Comparison of ENCODE assay signal across 9 mouse cellular contexts in genomic region chr1:67640353-67640752, GRCm38 (mm10).
A peak's percentile ranks its signal among the peaks of the same experiment; 100 is the strongest.
DNase-seq lines count a peak whose midpoint lies in the region; ATAC-seq and TF ChIP-seq lines count a peak whose summit lies in the region.
"Had no signal": no experiment of that assay in that cellular context is flagged by ENCODE, and none has a peak within 500 bp of the region (broad histone marks: within the 10 kb centered on the region; RNA-seq: fewer than 3 reads in every experiment).

No protein-coding gene starts in this region.

- 19% methylated on average over 9 of the region's 9 CpGs for WGBS in hindbrain, embryonic 15.5 days
- WGBS in neural tube, embryonic 15.5 days, result 18% methylated on average over 9 of the region's 9 CpGs

- H3K27me3 ChIP-seq in testis, adult 2 months (ENCODE audit: control insufficient read depth, insufficient read depth, low read length), result no peaks in the 10 kb centered on the region
- H3K27me3 ChIP-seq in hindbrain, embryonic 15.5 days, result no peaks in the 10 kb centered on the region
- no peaks in the 10 kb centered on the region for H3K27me3 ChIP-seq in neural tube, embryonic 15.5 days (replicated peaks)
- H3K27me3 ChIP-seq: liver, embryonic 13.5 days had no signal

- peak; percentile 80 for ATAC-seq in hindbrain, embryonic 15.5 days (ENCODE audit: low FRiP score, low read depth)
- ATAC-seq in neural tube, embryonic 15.5 days (ENCODE audit: low FRiP score), result peak; percentile 79

- DNase-seq in gastrocnemius, adult 18-20 months (ENCODE audit: low spot score), result peak; percentile 2
- no peak for DNase-seq in gastrocnemius, postnatal 10 days
- DNase-seq in testis, postnatal 14 days (ENCODE audit: low spot score), result no peak
- DNase-seq in right cerebral cortex, postnatal 25 days, result no peak
- no peak for DNase-seq in gastrocnemius, adult 8-10 months (ENCODE audit: low spot score in 2 of 2)
- DNase-seq: liver, embryonic 13.5 days had no signal

- no peak overlapping the region for H3K9ac ChIP-seq in hindbrain, embryonic 15.5 days
- H3K9ac ChIP-seq in neural tube, embryonic 15.5 days (replicated peaks), result no peak overlapping the region
- H3K9ac ChIP-seq: liver, embryonic 13.5 days had no signal

- H3K4me2 ChIP-seq in hindbrain, embryonic 15.5 days, result no peak overlapping the region
- no peak overlapping the region for H3K4me2 ChIP-seq in neural tube, embryonic 15.5 days
- H3K4me2 ChIP-seq: liver, embryonic 13.5 days had no signal

- H3K4me1 ChIP-seq in testis, adult 2 months (ENCODE audit: control insufficient read depth, insufficient read depth, low read length), result no peaks in the 10 kb centered on the region
- no peaks in the 10 kb centered on the region for H3K4me1 ChIP-seq in hindbrain, embryonic 15.5 days (replicated peaks)
- H3K4me1 ChIP-seq in neural tube, embryonic 15.5 days, result 0 out of 2 replicates have a peak, but pooled peaks cover 3% of the 10 kb centered on the region
- H3K4me1 ChIP-seq: liver, embryonic 13.5 days had no signal

- no peak for TF ChIP-seq POLR2A in testis, adult 2 months (IDR thresholded peaks at IDR 0.05; ENCODE audit: control insufficient read depth, low read depth, low read length)

- no peaks in the 10 kb centered on the region for H3K36me3 ChIP-seq in testis, adult 2 months (ENCODE audit: control insufficient read depth, insufficient read depth, low read length)
- no peaks in the 10 kb centered on the region for H3K36me3 ChIP-seq in hindbrain, embryonic 15.5 days
- no peaks in the 10 kb centered on the region for H3K36me3 ChIP-seq in neural tube, embryonic 15.5 days
- H3K36me3 ChIP-seq: liver, embryonic 13.5 days had no signal

- H3K27ac ChIP-seq in testis, adult 2 months (ENCODE audit: control insufficient read depth, insufficient read depth, low read depth, low read length), result no peak overlapping the region
- H3K27ac ChIP-seq in hindbrain, embryonic 15.5 days (replicated peaks), result no peak overlapping the region
- H3K27ac ChIP-seq in neural tube, embryonic 15.5 days (replicated peaks), result no peak overlapping the region
- H3K27ac ChIP-seq: liver, embryonic 13.5 days had no signal

- TF ChIP-seq CTCF in testis, adult 2 months (IDR thresholded peaks at IDR 0.05; ENCODE audit: control insufficient read depth, insufficient read depth, insufficient replicate concordance, low read depth, low read length), result peak; percentile 40; the same call in 1 of the 2 replicates

- H3K9me3 ChIP-seq in hindbrain, embryonic 15.5 days, result no peaks in the 10 kb centered on the region
- no peaks in the 10 kb centered on the region for H3K9me3 ChIP-seq in neural tube, embryonic 15.5 days (replicated peaks)
- H3K9me3 ChIP-seq: liver, embryonic 13.5 days had no signal

- H3K4me3 ChIP-seq in testis, adult 2 months (ENCODE audit: control insufficient read depth, low read depth, low read length), result no peak overlapping the region
- no peak overlapping the region for H3K4me3 ChIP-seq in hindbrain, embryonic 15.5 days
- H3K4me3 ChIP-seq in neural tube, embryonic 15.5 days (replicated peaks), result no peak overlapping the region
- H3K4me3 ChIP-seq: liver, embryonic 13.5 days had no signal
